Mouse (Mus musculus): ENCODE results near the gene Efhd1. TPM values are rescaled to one million over a fixed set of nuclear protein-coding genes. Genes with fewer than 3 reads are reported as not detected.
A peak's percentile ranks its signal among the peaks of the same experiment; 100 is the strongest.

Efhd1 gene
- 0.38 and 0.49 TPM in 2 replicates for polyA plus RNA-seq (2011; ENCODE audit: insufficient read length, low read depth, missing spikeins)

- H3K4me3 ChIP-seq (ENCODE audit: insufficient read depth, low read length) = peak within 1 kb of the TSS; percentile 22
- no peaks in the 10 kb centered on the region for H3K4me1 ChIP-seq (ENCODE audit: control insufficient read depth, insufficient read depth, low read length)
- no peak for TF ChIP-seq CTCF (IDR thresholded peaks at IDR 0.05; ENCODE audit: borderline replicate concordance, insufficient read depth, low read length)
- no peak within 1 kb of the TSS for H3K27ac ChIP-seq (ENCODE audit: insufficient read depth, low read length)
Measured at GRCm38 (mm10) chr1:87264134-87265006, at the start of gene Efhd1. TSS of gene Efhd1 (plus strand) at chr1:87264363.

GRCm38 (mm10) chr1:87214748-87215147, 49.4 kb upstream of the Efhd1 start:
- Histone ChIP-seq H3K27ac (ENCODE audit: insufficient read depth, low read length) (no peak overlapping the region), H3K4me1 (ENCODE audit: control insufficient read depth, insufficient read depth, low read length) (peaks cover 3% of the 10 kb centered on the region), H3K4me3 (ENCODE audit: insufficient read depth, low read length) (peak overlapping the region; percentile 86)
- TF ChIP-seq POLR2A (IDR thresholded peaks at IDR 0.05; ENCODE audit: low read depth, low read length) (0 out of 2 replicates have a peak, but pooled peaks have one; percentile 24), CTCF (IDR thresholded peaks at IDR 0.05; ENCODE audit: borderline replicate concordance, insufficient read depth, low read length) (no peak)

- H3K27ac ChIP-seq (ENCODE audit: insufficient read depth, low read length) = no peak overlapping the region
Measured at GRCm38 (mm10) chr1:87217938-87218337, 46.2 kb upstream of the Efhd1 start.

GRCm38 (mm10) chr1:87225739-87226138, 38.4 kb upstream of the Efhd1 start:
- no peak for TF ChIP-seq POLR2A (IDR thresholded peaks at IDR 0.05; ENCODE audit: low read depth, low read length)
- no peak for TF ChIP-seq CTCF (IDR thresholded peaks at IDR 0.05; ENCODE audit: borderline replicate concordance, insufficient read depth, low read length)
- Histone ChIP-seq H3K27ac (ENCODE audit: insufficient read depth, low read length) (no peak overlapping the region), H3K4me3 (ENCODE audit: insufficient read depth, low read length) (no peak overlapping the region), H3K4me1 (ENCODE audit: control insufficient read depth, insufficient read depth, low read length) (no peaks in the 10 kb centered on the region)

More at GRCm38 (mm10) chr1:87217938-87218337, 46.2 kb upstream of the Efhd1 start:
- TF ChIP-seq POLR2A (IDR thresholded peaks at IDR 0.05; ENCODE audit: low read depth, low read length) (no peak), CTCF (IDR thresholded peaks at IDR 0.05; ENCODE audit: borderline replicate concordance, insufficient read depth, low read length) (peak; percentile 57; the same call in 1 of the 2 replicates)
- no peak overlapping the region for H3K4me3 ChIP-seq (ENCODE audit: insufficient read depth, low read length)
- H3K4me1 ChIP-seq (ENCODE audit: control insufficient read depth, insufficient read depth, low read length) = peaks cover 3% of the 10 kb centered on the region

GRCm38 (mm10) chr1:87226409-87227159, 37.6 kb upstream of the Efhd1 start:
- Histone ChIP-seq H3K27ac (ENCODE audit: insufficient read depth, low read length) (no peak overlapping the region), H3K4me3 (ENCODE audit: insufficient read depth, low read length) (no peak overlapping the region), H3K4me1 (ENCODE audit: control insufficient read depth, insufficient read depth, low read length) (no peaks in the 10 kb centered on the region)
- no peak for TF ChIP-seq POLR2A (IDR thresholded peaks at IDR 0.05; ENCODE audit: low read depth, low read length)
- no peak for TF ChIP-seq CTCF (IDR thresholded peaks at IDR 0.05; ENCODE audit: borderline replicate concordance, insufficient read depth, low read length)

- H3K4me1 ChIP-seq (ENCODE audit: control insufficient read depth, insufficient read depth, low read length) = no peaks in the 10 kb centered on the region
Measured at GRCm38 (mm10) chr1:87227160-87227550, 37.0 kb upstream of the Efhd1 start.

GRCm38 (mm10) chr1:87230606-87231005, 33.6 kb upstream of the Efhd1 start:
- Histone ChIP-seq H3K4me1 (ENCODE audit: control insufficient read depth, insufficient read depth, low read length) (no peaks in the 10 kb centered on the region), H3K4me3 (ENCODE audit: insufficient read depth, low read length) (no peak overlapping the region), H3K27ac (ENCODE audit: insufficient read depth, low read length) (no peak overlapping the region)
- TF ChIP-seq CTCF (IDR thresholded peaks at IDR 0.05; ENCODE audit: borderline replicate concordance, insufficient read depth, low read length) (no peak), POLR2A (IDR thresholded peaks at IDR 0.05; ENCODE audit: low read depth, low read length) (no peak)

More at GRCm38 (mm10) chr1:87227160-87227550, 37.0 kb upstream of the Efhd1 start:
- Histone ChIP-seq H3K27ac (ENCODE audit: insufficient read depth, low read length) (no peak overlapping the region), H3K4me3 (ENCODE audit: insufficient read depth, low read length) (no peak overlapping the region)
- TF ChIP-seq POLR2A (IDR thresholded peaks at IDR 0.05; ENCODE audit: low read depth, low read length) (no peak), CTCF (IDR thresholded peaks at IDR 0.05; ENCODE audit: borderline replicate concordance, insufficient read depth, low read length) (no peak)

GRCm38 (mm10) chr1:87232197-87232596, 32.0 kb upstream of the Efhd1 start:
- H3K4me1 ChIP-seq (ENCODE audit: control insufficient read depth, insufficient read depth, low read length) = no peaks in the 10 kb centered on the region
- no peak overlapping the region for H3K27ac ChIP-seq (ENCODE audit: insufficient read depth, low read length)
- TF ChIP-seq POLR2A (IDR thresholded peaks at IDR 0.05; ENCODE audit: low read depth, low read length) (no peak), CTCF (IDR thresholded peaks at IDR 0.05; ENCODE audit: borderline replicate concordance, insufficient read depth, low read length) (no peak)
- no peak overlapping the region for H3K4me3 ChIP-seq (ENCODE audit: insufficient read depth, low read length)

- TF ChIP-seq POLR2A (IDR thresholded peaks at IDR 0.05; ENCODE audit: low read depth, low read length) (no peak), CTCF (IDR thresholded peaks at IDR 0.05; ENCODE audit: borderline replicate concordance, insufficient read depth, low read length) (no peak)
- Histone ChIP-seq H3K4me1 (ENCODE audit: control insufficient read depth, insufficient read depth, low read length) (peaks cover 4% of the 10 kb centered on the region; the same call in 1 of the 2 replicates), H3K4me3 (ENCODE audit: insufficient read depth, low read length) (no peak overlapping the region), H3K27ac (ENCODE audit: insufficient read depth, low read length) (no peak overlapping the region)
Measured at GRCm38 (mm10) chr1:87239056-87239455, 25.1 kb upstream of the Efhd1 start.
